Mouse (Mus musculus): ENCODE results near the gene Serf2.
"Not testable (repeated sequence)": the region's sequence is repeated elsewhere in the genome, so short reads cannot be mapped to it uniquely, and the experiment has no call there.

The Serf2 gene

DNA sequence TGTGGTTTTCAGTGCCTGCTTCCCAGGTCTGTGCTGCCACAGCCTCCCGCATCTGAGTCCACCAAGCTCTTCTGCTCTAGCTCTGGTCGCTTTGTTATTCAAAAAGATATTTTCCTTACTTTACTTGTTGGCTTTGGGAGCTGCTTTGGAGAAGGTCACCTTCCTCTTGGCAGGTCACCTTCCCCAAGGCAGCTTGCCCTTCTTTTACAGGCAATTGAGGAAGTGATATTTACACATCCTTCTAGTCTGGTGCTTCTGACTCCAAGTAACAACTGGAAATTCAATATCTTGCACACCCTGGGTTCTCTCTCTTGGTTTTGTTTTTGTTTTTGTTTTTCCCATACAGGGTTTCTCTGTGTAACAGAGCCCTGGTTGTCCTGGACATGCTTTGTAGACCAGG is 35.4 kb downstream of the Serf2 start:
- DNase-seq (ENCODE audit: inconsistent age in 2 of 2, low spot score in 1 of 2) = not testable (repeated sequence)

- DNase-seq (ENCODE audit: inconsistent age in 2 of 2, low spot score in 1 of 2) = not testable (repeated sequence)
Measured at GRCm38 (mm10) chr2:121501550-121501949, 52.6 kb downstream of the Serf2 start.

- DNase-seq (ENCODE audit: inconsistent age in 2 of 2, low spot score in 1 of 2) = peak; percentile 87 to 95
Measured at GRCm38 (mm10) chr2:121505942-121506882, 57.2 kb downstream of the Serf2 start, which contains the start of the genes Mfap1a and Wdr76. Gene Mfap1a (minus strand): TSS chr2:121506665. Gene Wdr76 (plus strand): TSS chr2:121506723.

GRCm38 (mm10) chr2:121507173-121507950 is 58.4 kb downstream of the Serf2 start:
- DNase-seq (ENCODE audit: inconsistent age in 2 of 2, low spot score in 1 of 2) = no peak

Measured in adrenal gland, adult (tissue).